Mouse (Mus musculus): Measurements from ENCODE around the gene Gipc2. TPM values are rescaled to one million over a fixed set of nuclear protein-coding genes. Genes with fewer than 3 reads are reported as not detected.

The Gipc2 gene
- polyA plus RNA-seq (2012; rRNA removed): 1.9 and 3.5 TPM in 2 replicates

GRCm38 (mm10) chr3:152166099-152166423 is at the start of gene Gipc2:
Gipc2 (minus strand) TSS chr3:152166230.
- H3K4me3 ChIP-seq (ENCODE audit: insufficient read depth, low read length): peak within 1 kb of the TSS; percentile 36
- no peak within 1 kb of the TSS for H3K27ac ChIP-seq (ENCODE audit: insufficient read depth, low read length)
- TF ChIP-seq POLR2A (IDR thresholded peaks at IDR 0.05; ENCODE audit: extremely low read depth, insufficient read depth, low read length) (no peak), CTCF (IDR thresholded peaks at IDR 0.05; ENCODE audit: extremely low read depth, insufficient read depth, low read length) (no peak)
- H3K4me1 ChIP-seq (ENCODE audit: control insufficient read depth, insufficient read depth, low read length): no peaks in the 10 kb centered on the region

- Histone ChIP-seq H3K27ac (ENCODE audit: insufficient read depth, low read length) (no peak overlapping the region), H3K4me1 (ENCODE audit: control insufficient read depth, insufficient read depth, low read length) (peaks cover 7% of the 10 kb centered on the region), H3K4me3 (ENCODE audit: insufficient read depth, low read length) (no peak overlapping the region)
- TF ChIP-seq CTCF (IDR thresholded peaks at IDR 0.05; ENCODE audit: extremely low read depth, insufficient read depth, low read length): no peak
- TF ChIP-seq POLR2A (IDR thresholded peaks at IDR 0.05; ENCODE audit: extremely low read depth, insufficient read depth, low read length): no peak
Observed at GRCm38 (mm10) chr3:152213416-152213815, 47.4 kb upstream of the Gipc2 start.

DNA sequence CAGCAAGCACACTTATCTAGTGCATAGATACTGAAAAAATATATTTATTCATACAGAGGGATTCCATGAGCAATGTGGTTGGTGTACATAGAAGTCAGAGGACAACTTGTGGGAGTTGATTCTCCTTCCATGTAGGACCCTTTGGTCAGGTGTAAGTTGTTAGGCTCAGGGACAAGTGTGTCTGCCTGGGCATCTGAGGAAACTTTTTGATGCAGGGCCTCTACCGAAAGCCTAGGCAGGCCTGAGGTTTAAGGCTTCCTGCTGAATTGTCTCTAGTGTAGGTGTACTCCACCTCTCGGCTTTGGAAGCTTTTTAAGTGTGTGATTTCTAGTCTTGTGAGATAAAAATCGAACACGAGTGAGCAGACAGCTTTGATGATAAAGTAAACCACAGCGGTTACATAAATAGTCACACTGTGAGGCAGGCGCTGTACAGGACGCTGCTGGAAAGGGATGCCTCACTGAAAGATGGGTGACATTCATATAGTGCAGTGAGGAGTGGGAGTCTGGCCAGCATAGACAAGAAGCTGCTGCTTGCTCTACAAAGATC is 45.8 kb upstream of the Gipc2 start:
- H3K27ac ChIP-seq (ENCODE audit: insufficient read depth, low read length): no peak overlapping the region

GRCm38 (mm10) chr3:152210728-152211391 is 44.8 kb upstream of the Gipc2 start:
- Histone ChIP-seq H3K27ac (ENCODE audit: insufficient read depth, low read length) (peak overlapping the region; percentile 98), H3K4me3 (ENCODE audit: insufficient read depth, low read length) (peak overlapping the region; percentile 79), H3K4me1 (ENCODE audit: control insufficient read depth, insufficient read depth, low read length) (peaks cover 7% of the 10 kb centered on the region)
- TF ChIP-seq POLR2A (IDR thresholded peaks at IDR 0.05; ENCODE audit: extremely low read depth, insufficient read depth, low read length): peak; percentile 21; the same call in 1 of the 2 replicates
- no peak for TF ChIP-seq CTCF (IDR thresholded peaks at IDR 0.05; ENCODE audit: extremely low read depth, insufficient read depth, low read length)

More for the DNA sequence above, 45.8 kb upstream of the Gipc2 start:
- Histone ChIP-seq H3K4me1 (ENCODE audit: control insufficient read depth, insufficient read depth, low read length) (peaks cover 7% of the 10 kb centered on the region), H3K4me3 (ENCODE audit: insufficient read depth, low read length) (peak overlapping the region; percentile 79)
- TF ChIP-seq POLR2A (IDR thresholded peaks at IDR 0.05; ENCODE audit: extremely low read depth, insufficient read depth, low read length): no peak
- no peak for TF ChIP-seq CTCF (IDR thresholded peaks at IDR 0.05; ENCODE audit: extremely low read depth, insufficient read depth, low read length)

- Histone ChIP-seq H3K27ac (ENCODE audit: insufficient read depth, low read length) (peak within 1 kb of the TSS; percentile 99), H3K4me1 (ENCODE audit: control insufficient read depth, insufficient read depth, low read length) (peaks cover 7% of the 10 kb centered on the region), H3K4me3 (ENCODE audit: insufficient read depth, low read length) (peak within 1 kb of the TSS; percentile 79)
- TF ChIP-seq CTCF (IDR thresholded peaks at IDR 0.05; ENCODE audit: extremely low read depth, insufficient read depth, low read length) (no peak), POLR2A (IDR thresholded peaks at IDR 0.05; ENCODE audit: extremely low read depth, insufficient read depth, low read length) (peak; percentile 91)
Observed at GRCm38 (mm10) chr3:152209967-152210634, 44.1 kb upstream of the Gipc2 start, which contains the start of the genes Dnajb4 and Fubp1. Dnajb4 (minus strand) TSS chr3:152210302. Fubp1 (plus strand) TSS chr3:152210422.

- Histone ChIP-seq H3K27ac (ENCODE audit: insufficient read depth, low read length) (peak overlapping the region; percentile 99), H3K4me3 (ENCODE audit: insufficient read depth, low read length) (peak overlapping the region; percentile 79), H3K4me1 (ENCODE audit: control insufficient read depth, insufficient read depth, low read length) (peaks cover 7% of the 10 kb centered on the region)
- TF ChIP-seq POLR2A (IDR thresholded peaks at IDR 0.05; ENCODE audit: extremely low read depth, insufficient read depth, low read length) (no peak), CTCF (IDR thresholded peaks at IDR 0.05; ENCODE audit: extremely low read depth, insufficient read depth, low read length) (no peak)
Observed at GRCm38 (mm10) chr3:152209177-152209966, 43.3 kb upstream of the Gipc2 start.

DNA sequence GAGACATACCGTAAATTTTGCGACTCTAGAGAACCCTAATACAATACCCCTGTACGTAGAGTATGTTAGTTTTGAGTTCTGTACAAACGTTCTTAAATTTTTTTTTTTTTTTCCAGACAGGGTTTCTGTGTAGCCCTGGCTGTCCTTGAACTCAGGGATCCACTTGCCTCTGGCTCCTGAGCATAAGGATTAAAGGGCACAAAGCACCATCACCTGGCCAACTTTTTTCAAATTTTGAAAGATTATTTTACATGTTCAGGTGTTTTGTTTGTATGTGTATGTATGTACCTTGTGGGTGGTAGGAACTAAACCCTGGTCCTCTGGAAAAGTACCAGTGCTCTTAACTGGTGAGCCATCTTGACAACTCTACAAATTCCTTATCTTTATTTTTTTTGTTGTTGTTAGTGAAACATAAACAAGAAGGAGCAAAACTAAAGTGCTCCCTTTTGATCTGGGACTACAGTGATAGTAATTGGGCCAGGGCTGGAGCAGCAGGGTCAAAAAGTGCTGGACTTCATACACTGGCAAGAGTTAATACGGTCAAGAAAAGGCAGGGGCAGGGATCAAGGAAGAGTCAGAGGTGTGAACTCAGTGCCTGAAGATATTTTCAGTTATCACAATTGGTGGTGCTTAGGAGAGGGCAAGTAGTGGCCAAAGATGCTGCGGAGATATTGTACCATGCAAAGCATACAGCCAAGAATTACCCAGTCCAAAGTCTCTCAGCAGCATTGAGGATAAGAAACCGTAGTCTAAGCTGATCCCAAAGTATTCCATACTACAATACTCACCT is 42.3 kb upstream of the Gipc2 start:
- H3K4me1 ChIP-seq (ENCODE audit: control insufficient read depth, insufficient read depth, low read length): peaks cover 7% of the 10 kb centered on the region
- peak overlapping the region; percentile 79; the same call in 1 of the 2 replicates for H3K4me3 ChIP-seq (ENCODE audit: insufficient read depth, low read length)
- no peak overlapping the region for H3K27ac ChIP-seq (ENCODE audit: insufficient read depth, low read length)
- TF ChIP-seq POLR2A (IDR thresholded peaks at IDR 0.05; ENCODE audit: extremely low read depth, insufficient read depth, low read length): no peak

GRCm38 (mm10) chr3:152207156-152207555 is 41.1 kb upstream of the Gipc2 start:
- TF ChIP-seq CTCF (IDR thresholded peaks at IDR 0.05; ENCODE audit: extremely low read depth, insufficient read depth, low read length): no peak
- no peak for TF ChIP-seq POLR2A (IDR thresholded peaks at IDR 0.05; ENCODE audit: extremely low read depth, insufficient read depth, low read length)
- Histone ChIP-seq H3K4me3 (ENCODE audit: insufficient read depth, low read length) (no peak overlapping the region), H3K4me1 (ENCODE audit: control insufficient read depth, insufficient read depth, low read length) (peaks cover 2% of the 10 kb centered on the region), H3K27ac (ENCODE audit: insufficient read depth, low read length) (no peak overlapping the region)

- no peak overlapping the region for H3K27ac ChIP-seq (ENCODE audit: insufficient read depth, low read length)
- TF ChIP-seq POLR2A (IDR thresholded peaks at IDR 0.05; ENCODE audit: extremely low read depth, insufficient read depth, low read length) (no peak), CTCF (IDR thresholded peaks at IDR 0.05; ENCODE audit: extremely low read depth, insufficient read depth, low read length) (no peak)
- H3K4me3 ChIP-seq (ENCODE audit: insufficient read depth, low read length): no peak overlapping the region
- H3K4me1 ChIP-seq (ENCODE audit: control insufficient read depth, insufficient read depth, low read length): no peaks in the 10 kb centered on the region
Observed at GRCm38 (mm10) chr3:152204577-152204976, 38.5 kb upstream of the Gipc2 start.
